Mouse (Mus musculus) thymus, postnatal 14 days (tissue): ENCODE data around the gene Setdb2.
"Not testable (repeated sequence)": the region's sequence is repeated elsewhere in the genome, so short reads cannot be mapped to it uniquely, and the experiment has no call there.

Experiments
- DNase-seq: peaks from one replicate; pipeline ENCODE4 v3.0.0; 2021

Setdb2 gene

GRCm38 (mm10) chr14:59440558-59441471, at the start of gene Setdb2, which contains the start of gene Cab39l:
Setdb2 (minus strand) TSS chr14:59440884.
Cab39l (plus strand) TSS chr14:59440972.
- DNase-seq, result peak; percentile 97

DNA sequence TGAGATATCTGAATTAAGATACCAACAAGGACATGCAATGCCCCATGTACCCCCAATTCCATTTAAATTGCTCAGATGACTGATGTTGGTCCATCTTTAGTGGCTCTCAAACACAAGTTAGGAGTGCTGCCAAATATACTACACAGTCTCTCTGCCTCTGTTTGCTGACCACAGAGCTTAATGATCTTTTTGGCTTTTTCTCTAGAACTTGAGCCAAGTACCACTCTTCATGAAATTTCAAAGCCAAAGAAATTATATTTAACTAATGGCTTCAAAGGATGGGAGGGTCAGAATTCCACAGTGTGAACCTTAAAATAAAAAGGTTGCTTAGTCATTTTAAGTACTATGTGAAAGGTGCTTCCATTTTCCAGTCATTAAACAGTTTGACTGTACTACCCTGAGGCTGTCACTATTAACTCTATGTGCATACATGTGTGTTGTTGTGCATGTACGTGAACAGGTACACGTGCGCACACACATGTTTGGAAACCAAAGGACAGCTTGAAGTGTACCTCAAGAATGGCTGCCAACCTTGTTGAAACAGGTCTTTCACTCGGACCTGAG, 44.6 kb upstream of the Setdb2 start:
- DNase-seq, result no peak

- DNase-seq, result no peak
Measured at GRCm38 (mm10) chr14:59478699-59479098, 38.0 kb upstream of the Setdb2 start.

- DNase-seq, result no peak
Measured at GRCm38 (mm10) chr14:59470781-59471180, 30.1 kb upstream of the Setdb2 start.

DNA sequence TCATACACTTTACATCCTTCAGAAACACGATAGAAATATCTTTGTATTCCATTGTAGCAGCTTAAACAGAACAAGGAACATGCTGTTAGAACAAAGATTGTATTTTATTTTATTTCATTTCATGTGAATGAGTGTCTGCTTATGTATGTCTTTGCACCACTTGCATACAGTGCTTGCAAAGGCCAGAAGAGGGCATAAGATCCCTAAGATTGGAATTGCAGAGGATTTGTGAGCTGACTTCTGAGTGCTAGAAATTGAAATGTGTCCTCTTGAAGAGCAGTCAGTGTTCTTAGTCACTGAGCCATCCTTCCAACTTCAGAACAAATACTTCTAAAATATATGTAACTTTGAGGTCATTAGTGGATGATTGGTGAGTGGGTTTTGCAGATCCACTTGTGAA, 27.1 kb upstream of the Setdb2 start:
- DNase-seq, result peak; percentile 7

GRCm38 (mm10) chr14:59466503-59466902, 25.8 kb upstream of the Setdb2 start:
- DNase-seq, result no peak

- DNase-seq, result no peak
Measured at GRCm38 (mm10) chr14:59447981-59448380, 7.3 kb upstream of the Setdb2 start.

- no peak for DNase-seq
Measured at GRCm38 (mm10) chr14:59445421-59445820, 4.7 kb upstream of the Setdb2 start.

DNA sequence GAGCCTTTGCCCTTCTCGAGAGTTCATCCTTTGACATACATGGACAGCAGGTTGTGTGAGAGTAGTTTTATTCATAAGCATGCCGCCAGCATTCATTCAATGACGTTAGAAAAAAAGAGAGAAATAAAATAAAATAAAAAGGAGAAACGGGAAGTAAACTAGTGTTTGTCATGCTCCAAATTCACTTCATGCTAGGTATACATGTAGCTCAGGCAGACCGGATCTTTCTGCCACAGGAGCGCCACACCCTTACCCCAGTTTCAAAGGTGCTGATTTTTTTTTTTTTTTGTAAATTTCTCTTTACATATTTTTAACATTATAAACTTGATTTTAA, 755 bp upstream of the Setdb2 start:
- peak; percentile 16 for DNase-seq

- DNase-seq, result no peak
Measured at GRCm38 (mm10) chr14:59440039-59440438, 645 bp downstream of the Setdb2 start.

GRCm38 (mm10) chr14:59438505-59438904, 2.2 kb downstream of the Setdb2 start:
- DNase-seq, result no peak

DNA sequence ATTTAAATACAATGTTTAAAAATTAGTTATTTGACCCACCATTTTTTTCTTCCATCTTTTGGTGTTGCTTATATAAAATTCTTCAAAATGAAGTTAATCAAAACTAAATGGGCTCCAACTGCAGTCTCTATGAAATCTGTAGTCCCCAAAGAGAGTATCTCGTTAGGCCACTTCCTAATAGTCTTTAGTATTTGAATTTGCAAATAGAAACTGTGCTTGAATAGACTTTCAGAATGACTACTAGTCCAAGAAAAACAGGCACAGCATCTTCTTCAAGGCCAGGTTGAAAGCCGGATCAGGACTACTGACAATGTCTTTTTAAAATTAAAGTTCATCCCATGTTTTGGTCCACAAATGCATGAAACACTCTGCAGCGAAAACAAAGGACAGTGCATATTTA, 3.3 kb downstream of the Setdb2 start:
- DNase-seq, result no peak

DNA sequence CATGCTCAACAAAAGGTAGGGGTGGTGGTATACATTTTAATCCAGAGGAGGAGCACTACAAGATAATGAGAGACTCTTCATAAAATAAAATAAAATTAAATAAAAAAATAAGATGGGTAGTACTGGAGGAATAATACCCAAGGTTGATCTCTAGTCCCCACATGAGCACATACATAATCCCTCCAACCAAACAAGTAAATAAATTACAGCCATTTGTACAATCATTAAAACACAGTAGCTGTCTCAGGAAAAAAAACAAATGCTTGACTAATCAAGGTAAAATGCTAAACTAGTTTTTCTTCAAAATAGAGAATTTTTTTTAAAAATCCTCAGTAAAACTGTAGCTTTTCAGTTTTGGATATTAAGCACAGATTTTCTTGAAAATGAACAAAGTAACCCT, 5.5 kb downstream of the Setdb2 start:
- DNase-seq, result no peak

DNA sequence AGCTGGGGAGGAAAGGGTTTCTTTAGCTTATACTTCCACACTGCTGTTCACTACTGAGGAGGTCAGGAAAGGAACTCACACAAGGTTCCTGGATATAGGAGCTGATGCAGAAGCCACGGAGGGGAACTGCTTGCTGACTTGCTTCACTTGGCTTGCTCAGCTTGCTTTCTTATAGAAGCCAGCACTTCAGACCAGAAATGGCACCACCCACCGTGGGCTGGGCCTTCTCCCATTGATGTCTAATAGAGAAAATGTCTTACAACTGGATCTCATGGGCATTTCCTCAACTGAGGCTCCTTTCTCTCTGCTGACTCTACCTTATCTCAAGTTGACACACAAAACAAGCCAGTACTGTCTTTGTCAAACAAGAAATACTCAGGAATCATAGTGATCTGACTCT, 6.8 kb downstream of the Setdb2 start:
- DNase-seq, result no peak

- no peak for DNase-seq
Measured at GRCm38 (mm10) chr14:59430556-59430955, 10.1 kb downstream of the Setdb2 start.

GRCm38 (mm10) chr14:59422912-59423663, 17.6 kb downstream of the Setdb2 start:
- DNase-seq, result no peak

DNA sequence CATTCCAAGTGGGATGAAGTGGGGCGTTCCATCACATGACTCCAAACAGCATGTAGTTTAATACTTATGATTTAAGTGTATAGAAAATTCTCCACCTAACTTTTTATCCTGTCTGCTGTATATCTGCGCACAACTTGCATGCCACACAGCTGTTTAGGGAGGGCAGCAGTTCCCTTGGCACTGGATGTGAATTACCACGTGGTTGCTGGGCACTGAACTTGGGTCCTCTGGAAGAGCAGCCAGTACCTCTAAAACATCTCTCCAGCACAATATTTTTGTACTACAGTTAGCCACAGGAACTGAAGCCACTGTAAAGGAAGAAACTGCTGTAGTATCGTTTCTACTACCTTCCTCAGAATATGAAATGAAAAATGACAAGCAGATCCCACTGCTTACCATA, 22.5 kb downstream of the Setdb2 start:
- DNase-seq, result no peak

DNA sequence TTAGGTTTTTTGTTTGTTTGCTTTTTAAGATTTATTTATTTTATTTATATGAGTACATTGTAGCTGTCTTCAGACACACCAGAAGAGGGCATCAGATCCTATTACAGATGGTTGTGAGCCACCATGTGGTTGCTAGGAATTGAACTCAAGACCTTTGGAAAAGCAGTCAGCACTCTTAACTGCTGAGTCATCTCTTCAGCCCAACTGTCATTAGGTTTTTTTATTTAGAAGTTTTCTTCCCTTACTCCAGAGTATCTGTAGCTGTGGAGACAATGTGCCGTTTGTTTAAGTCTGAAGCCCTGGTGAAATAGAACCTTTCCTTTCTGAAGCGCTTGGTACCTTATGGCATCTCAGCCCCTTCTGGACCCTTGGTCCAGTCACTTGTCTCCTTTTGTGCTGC, 25.7 kb downstream of the Setdb2 start:
- DNase-seq, result not testable (repeated sequence)

- DNase-seq, result peak; percentile 34
Measured at GRCm38 (mm10) chr14:59396999-59397398, 43.7 kb downstream of the Setdb2 start.

DNA sequence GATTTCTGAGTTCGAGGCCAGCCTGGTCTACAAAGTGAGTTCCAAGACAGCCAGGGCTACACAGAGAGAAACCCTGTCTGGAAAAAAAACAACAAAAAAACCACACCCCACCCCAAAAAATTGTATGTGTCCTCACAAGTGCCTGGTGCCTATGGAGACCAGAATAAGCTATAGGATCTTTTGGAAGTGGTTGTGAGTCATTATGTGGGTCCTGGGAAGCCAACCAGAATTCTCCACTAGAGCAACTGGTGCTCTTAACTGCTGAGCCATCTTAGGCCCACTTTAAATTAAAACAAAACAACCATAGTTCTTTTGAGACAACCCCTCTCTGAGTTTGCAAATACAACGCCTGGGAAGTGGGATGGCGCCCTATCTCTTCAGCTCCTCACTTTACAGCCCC, 45.4 kb downstream of the Setdb2 start, which contains the start of gene Phf11c:
Phf11c (minus strand) TSS at position 101 of the 400 bp plus-strand sequence.
- no peak for DNase-seq

- not testable (repeated sequence) for DNase-seq
Measured at GRCm38 (mm10) chr14:59390181-59390580, 50.5 kb downstream of the Setdb2 start.

DNA sequence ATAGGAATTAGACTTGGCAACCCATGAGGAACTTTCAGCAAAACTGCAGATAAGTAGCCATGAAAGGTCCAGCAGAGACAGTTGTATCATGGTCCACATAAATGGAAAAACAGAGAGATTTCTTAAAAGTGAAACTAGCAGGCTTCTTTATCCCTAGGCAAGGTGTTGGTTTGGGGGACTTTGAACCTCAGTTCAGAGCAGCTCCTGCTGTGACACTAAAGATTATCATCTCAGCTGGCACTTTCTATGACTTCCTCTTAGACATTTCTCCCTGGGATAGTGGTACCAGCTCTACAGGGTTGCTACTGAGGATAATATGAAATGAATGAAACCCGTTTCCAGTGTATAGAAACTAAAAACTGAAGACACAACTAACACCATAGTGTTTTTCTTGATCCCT, 51.2 kb downstream of the Setdb2 start:
- no peak for DNase-seq

- DNase-seq, result no peak
Measured at GRCm38 (mm10) chr14:59370348-59371068, 70.2 kb downstream of the Setdb2 start.
